Mouse (Mus musculus) left cerebral cortex, adult 2 months (tissue): ENCODE measurements around the gene Stt3b. TPM values are rescaled to one million over a fixed set of nuclear protein-coding genes. Genes with fewer than 3 reads are reported as not detected.
A peak's percentile ranks its signal among the peaks of the same experiment; 100 is the strongest.

ENCODE experiments used
- DNase-seq, 2 experiments: peaks; one replicate each; pipeline ENCODE4 v3.0.0; 2021 to 2022; ENCODE audit warnings: low spot score in 2 of 2, mixed read lengths in 1 of 2; ENCODE audit errors: extremely low spot score in 1 of 2
- H3K27ac ChIP-seq: fragments of 200-600 bp; 2 replicates; pipeline ENCODE4 v1.8.1; 2022
- H3K4me3 ChIP-seq: fragments of 200-600 bp; 2 replicates; pipeline ENCODE4 v1.8.1; 2022
- CTCF ChIP-seq: fragments of 200-600 bp; IDR thresholded peaks from 2 replicates; pipeline ENCODE4 v1.8.1; 2022; ENCODE audit warnings: antibody characterized with exemption, mild to moderate bottlenecking, moderate library complexity
- intact Hi-C: fragments of 180-260 bp; cut with DNase I; formaldehyde crosslinking; loops from one replicate; pipeline ENCODE4 v1.15.1; 2025
- total RNA-seq, 2 experiments: library from RNA; stranded (reverse); gene quantifications; 2 replicates each; pipeline ENCODE4 v1.2.3; 2021

The Stt3b gene
- total RNA-seq, 2 experiments from 2014 or later: 87.7 to 92.9 TPM

DNA sequence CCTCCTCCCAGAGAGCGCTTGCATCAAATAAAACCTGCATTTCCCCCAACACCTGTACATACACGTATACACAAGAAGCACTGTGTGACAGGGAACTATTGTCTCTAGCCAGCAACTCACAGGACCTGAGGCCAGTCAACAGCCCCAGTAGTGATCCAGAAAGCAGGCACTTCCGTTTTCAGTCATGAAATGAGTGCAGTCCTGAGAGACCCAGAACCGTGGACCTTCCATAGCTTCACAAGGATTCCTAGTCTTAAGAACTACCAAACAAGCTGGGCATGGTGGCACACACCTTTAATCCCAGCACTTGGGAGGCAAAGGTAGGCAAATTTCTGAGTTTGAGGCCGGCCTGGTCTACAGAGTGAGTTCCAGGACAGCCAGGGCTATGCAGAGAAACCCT is 3.6 kb upstream of the Stt3b start:
- intact Hi-C loops: loop anchor here (5.0 to 10.0 kb wide), 3 partner anchors 251 to 728 kb away; partner anchors contain the start of gene Gpd1l
- no peak for TF ChIP-seq CTCF

DNA sequence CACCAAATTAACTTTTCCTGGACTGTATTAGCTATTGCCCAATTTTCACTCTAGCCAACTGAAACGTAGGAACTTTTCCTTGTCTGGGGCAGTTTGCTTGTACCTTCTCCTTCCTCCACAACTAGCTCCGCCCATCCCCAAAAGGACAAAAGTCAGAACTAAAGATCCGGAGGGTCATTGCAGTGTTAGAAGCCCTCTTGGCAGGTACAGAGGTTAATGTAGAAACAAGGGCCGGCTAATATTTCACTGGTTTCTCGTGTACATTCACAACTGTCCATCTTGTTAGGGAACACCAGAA is 951 bp upstream of the Stt3b start:
- TF ChIP-seq CTCF: no peak
- H3K27ac ChIP-seq: peak overlapping the region; percentile 96
- intact Hi-C loops: loop anchor here (5.0 to 10.0 kb wide), 3 partner anchors 254 to 731 kb away; partner anchors contain the start of gene Gpd1l
- peak overlapping the region; percentile 96 for H3K4me3 ChIP-seq
- DNase-seq: no peak

More for the DNA sequence above, 3.6 kb upstream of the Stt3b start:
- Histone ChIP-seq H3K27ac (no peak overlapping the region), H3K4me3 (no peak overlapping the region)
- DNase-seq: no peak

DNA sequence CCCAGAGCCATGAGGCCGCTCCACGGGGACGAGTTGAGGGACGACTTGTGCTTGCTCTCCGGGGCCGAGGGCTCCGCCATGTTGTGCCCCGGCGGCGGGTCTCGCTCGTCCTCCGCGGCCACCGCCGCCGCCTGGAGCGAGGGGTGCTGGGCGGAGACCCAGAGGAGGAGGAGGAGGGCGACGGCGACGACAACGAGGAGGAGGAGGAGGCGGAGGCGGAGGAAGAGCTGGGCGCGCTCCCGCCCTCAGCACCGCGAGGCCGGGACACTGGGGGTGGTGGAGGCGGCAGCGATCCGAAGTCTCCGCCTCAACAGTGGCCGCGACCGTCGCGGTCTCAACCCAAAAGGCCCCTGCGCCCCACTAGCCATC is 260 bp downstream of the Stt3b start:
- intact Hi-C loops: loop anchor here (5.0 to 10.0 kb wide), 4 partner anchors 255 to 732 kb away; partner anchors contain the start of gene Gpd1l
- H3K4me3 ChIP-seq: peak overlapping the region; percentile 96
- no peak for DNase-seq
- peak overlapping the region; percentile 96 for H3K27ac ChIP-seq
- TF ChIP-seq CTCF: no peak

DNA sequence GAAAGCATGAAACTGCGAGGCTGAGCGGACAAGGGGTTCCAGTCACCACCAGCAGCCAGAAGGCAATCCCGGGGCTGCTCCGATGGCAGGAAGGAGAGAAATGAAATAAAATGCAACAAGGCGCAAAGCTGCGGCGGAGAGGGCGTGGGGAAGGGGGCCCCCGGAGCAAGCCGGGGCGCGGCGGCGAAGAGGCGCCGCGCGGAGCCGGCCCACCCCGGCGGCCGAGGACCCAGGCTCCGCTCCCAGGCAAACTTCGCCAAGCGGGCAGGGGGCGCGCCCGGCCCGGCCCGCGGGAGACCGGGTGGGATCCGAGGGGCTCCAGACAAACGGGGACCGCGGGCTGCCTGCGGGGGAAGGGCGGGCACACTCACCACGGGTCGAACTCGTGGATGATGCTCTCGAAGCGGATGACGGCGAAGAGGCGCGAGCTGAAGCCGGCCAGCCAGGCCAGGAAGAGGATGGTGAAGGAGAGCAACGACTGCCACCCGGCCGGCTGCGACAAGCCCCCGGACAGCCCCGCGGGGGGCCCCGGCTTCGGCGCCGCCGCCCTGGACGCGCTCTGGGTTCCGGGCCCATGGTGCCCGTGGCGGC is 745 bp downstream of the Stt3b start:
- intact Hi-C loops: loop anchor here (5.0 kb wide), 1 partner anchor 393 kb away; no protein-coding TSS in a partner anchor
- Histone ChIP-seq H3K27ac (peak overlapping the region; percentile 96), H3K4me3 (peak overlapping the region; percentile 96)
- TF ChIP-seq CTCF: no peak
- DNase-seq: no peak

DNA sequence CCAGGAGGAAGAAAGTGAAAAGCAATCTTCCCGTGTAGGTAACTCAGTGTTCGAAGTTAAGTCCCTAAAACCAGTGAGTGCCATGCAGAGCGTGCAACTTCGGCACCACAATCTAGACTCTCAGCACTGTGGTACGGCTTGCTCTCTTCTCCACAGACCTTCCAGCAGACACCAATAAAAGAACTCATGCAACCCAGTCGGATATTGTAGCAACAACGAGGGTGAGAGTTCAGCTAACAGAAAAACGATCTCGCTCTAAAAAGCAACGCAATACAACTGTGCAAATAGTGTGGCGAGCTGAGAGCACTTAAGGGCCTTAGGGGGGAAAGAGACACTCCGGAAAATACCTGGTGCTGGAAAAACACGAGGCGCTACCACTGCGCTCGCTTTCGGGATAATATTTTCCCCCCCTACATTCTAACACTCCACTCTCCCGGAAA is 1.3 kb downstream of the Stt3b start:
- TF ChIP-seq CTCF: no peak
- peak overlapping the region; percentile 96 for H3K27ac ChIP-seq
- peak overlapping the region; percentile 96 for H3K4me3 ChIP-seq
- no peak for DNase-seq
- intact Hi-C loops: loop anchor here (5.0 kb wide), 1 partner anchor 393 kb away; no protein-coding TSS in a partner anchor

DNA sequence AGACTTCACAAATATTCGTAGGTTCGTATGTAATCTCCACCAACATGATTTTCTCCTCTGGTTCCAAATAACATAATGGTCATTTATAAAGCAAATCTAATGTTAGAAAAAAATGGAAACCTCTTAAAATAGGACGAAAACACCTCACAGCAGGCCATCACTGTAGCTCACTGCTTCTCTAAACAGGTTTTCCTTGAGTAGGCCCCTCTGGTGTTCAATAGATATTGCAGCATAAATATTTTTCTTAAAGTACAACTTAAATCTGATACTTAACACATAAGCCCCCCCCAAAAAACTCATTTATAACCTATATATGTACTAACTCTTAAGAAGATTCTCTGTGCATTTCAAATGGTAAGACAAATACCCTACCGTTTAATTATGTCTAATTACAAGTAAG is 1.8 kb downstream of the Stt3b start:
- no peak; the same call in 1 of the 2 replicates for TF ChIP-seq CTCF
- no peak overlapping the region for H3K27ac ChIP-seq
- intact Hi-C loops: loop anchor here (5.0 kb wide), 1 partner anchor 394 kb away; no protein-coding TSS in a partner anchor
- peak overlapping the region; percentile 96 for H3K4me3 ChIP-seq
- no peak for DNase-seq

DNA sequence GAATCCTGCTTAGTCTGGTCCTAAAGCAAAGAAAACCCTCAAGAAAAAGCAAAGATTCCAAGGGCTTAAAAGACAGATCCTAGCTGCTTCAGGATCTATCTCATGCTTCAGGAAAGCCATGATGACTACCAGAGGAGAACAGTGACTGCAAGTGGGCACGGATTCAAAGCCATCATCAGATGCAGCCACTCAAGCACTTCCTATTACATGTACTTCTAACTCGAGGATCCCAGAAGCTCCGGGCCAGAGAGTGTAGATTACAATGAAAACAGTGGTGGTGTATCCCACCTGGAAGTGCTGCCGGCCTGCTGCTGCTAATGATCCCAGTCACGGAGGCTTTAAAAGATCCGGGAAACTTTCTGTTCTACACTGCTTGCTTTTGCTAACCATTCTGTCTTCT is 4.0 kb downstream of the Stt3b start:
- Histone ChIP-seq H3K4me3 (peak overlapping the region; percentile 96; the same call in 1 of the 2 replicates), H3K27ac (no peak overlapping the region)
- intact Hi-C loops: loop anchor here (5.0 kb wide), 1 partner anchor 396 kb away; no protein-coding TSS in a partner anchor
- no peak for DNase-seq
- TF ChIP-seq CTCF: no peak

DNA sequence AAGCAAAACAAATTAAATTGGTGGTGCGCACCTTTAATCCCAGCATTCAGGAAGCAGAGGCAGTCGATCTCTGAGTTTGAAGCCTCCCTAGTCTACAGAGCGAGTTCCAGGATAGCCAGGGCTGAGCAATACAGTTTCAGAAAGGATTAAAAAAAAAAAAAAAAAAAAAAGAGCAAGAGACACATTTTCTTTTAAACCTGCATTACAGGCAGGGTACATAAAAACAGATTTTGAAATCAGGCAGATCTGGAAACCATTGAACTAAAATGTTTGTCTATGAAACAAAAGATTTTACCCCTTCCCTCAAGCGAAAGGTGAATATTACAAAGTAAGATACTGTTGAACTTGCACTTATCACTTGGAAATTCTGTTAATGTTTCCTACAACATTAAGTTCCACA is 6.1 kb downstream of the Stt3b start:
- Histone ChIP-seq H3K27ac (no peak overlapping the region), H3K4me3 (no peak overlapping the region)
- DNase-seq: no peak
- no peak for TF ChIP-seq CTCF
- intact Hi-C loops: no loop called here

DNA sequence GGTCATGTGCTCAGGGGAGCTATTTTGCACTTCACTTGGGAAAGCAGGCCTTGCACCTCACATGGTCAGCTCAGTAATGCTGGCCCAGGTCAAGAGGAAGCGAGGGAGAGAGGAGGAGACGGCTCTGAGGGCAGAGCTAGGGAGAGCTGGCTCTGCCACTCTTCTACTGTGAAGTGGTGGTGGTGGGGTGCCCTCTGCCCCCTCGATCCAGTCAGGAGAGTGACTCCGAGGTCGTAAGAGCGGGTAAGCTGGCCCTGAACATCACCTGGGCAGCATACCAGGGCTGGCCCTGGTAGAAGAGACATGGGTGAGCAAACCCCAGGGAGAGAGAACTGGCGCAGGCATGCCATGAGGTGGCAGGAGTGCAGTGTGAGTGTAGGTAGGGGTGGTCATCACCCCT is 8.6 kb downstream of the Stt3b start:
- intact Hi-C loops: no loop called here
- DNase-seq: no peak
- no peak overlapping the region for H3K4me3 ChIP-seq
- no peak for TF ChIP-seq CTCF
- H3K27ac ChIP-seq: no peak overlapping the region

DNA sequence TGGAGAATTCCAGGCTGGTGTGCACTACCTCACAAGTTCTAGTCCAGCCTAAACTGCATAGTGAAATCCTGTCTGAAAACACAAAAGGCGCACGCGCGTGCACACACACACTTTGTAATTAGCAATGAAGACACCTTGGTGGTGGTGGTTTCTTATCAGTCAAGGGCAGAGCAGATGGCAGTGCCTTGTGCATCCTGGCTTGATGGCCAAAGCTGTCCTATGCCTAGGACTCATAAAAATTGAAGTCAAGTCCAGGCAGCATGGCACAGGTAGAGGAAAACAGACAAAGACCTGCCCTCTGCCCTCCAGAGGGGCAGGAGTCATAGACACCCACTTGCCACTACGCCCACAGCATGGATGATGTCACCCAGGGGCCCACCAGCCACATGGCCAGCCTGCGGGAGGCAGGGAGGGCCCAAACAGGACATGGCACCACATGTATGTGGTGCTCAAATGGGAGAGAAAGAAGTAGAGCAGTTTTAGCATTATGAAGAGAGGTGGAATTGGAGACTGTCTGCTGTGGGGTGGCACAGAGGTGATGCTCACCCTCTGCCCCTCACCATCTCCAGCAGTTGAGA is 9.1 kb downstream of the Stt3b start:
- Histone ChIP-seq H3K4me3 (no peak overlapping the region), H3K27ac (no peak overlapping the region)
- TF ChIP-seq CTCF: no peak
- intact Hi-C loops: no loop called here
- no peak for DNase-seq

DNA sequence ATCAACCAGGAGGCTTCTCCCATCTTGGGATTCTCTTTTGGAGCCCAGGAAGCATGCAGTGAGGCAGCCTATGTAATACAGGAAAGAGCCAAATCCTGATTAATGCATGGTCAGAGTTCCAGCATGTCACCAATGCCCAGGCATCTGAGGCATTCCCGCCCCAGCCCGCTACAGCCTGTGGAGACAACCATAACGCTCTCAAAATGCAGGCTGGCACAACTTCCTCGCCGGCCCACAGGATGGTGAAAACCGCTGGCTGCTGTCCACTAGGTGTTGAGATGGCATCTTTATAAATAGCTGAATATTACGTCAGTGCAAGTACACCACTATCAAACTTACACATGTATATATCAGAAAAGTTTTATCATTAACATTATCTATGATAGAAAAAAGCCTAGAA is 13.5 kb downstream of the Stt3b start:
- TF ChIP-seq CTCF: no peak
- intact Hi-C loops: no loop called here
- no peak overlapping the region for H3K27ac ChIP-seq

DNA sequence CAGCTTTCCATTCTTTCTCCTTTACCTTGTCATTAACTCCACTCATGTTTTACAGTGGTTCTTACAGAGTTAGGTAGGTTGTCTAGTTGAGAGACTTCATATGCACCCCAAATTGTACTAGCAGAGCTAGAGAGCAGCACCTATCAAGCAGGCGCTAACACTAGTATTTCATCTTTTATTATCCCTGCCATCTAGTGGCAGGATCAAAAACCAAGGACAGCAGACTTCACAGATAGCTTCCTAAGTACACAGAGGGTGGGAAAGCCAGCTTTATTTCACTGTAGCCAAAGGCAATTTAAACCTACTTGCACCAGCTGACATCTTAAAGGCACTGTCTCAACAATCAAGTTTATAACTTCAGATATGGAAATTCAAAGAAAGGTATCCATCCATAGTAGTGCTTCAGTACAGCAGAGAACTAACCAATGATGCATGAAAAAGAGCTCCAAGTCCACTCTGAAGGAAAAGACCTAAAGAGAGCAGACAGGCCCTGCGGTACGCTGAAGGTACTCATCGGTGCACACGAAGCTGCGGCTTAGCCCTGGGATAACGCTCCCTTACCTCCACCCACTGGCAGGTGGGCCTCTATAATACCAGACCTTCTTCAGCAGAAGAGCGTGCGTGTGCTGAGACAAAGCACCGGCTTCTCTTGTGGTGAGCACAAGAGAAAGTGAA is 16.2 kb downstream of the Stt3b start:
- H3K4me3 ChIP-seq: no peak overlapping the region
- TF ChIP-seq CTCF: peak; percentile 58
- no peak for DNase-seq
- intact Hi-C loops: no loop called here
- H3K27ac ChIP-seq: no peak overlapping the region

More for the DNA sequence above, 13.5 kb downstream of the Stt3b start:
- no peak overlapping the region for H3K4me3 ChIP-seq
- no peak for DNase-seq
